Mouse (Mus musculus) heart, adult 2 months (tissue): ENCODE measurements around the gene Polr2e. TPM values are rescaled to one million over a fixed set of nuclear protein-coding genes. Genes with fewer than 3 reads are reported as not detected.
A peak's percentile ranks its signal among the peaks of the same experiment; 100 is the strongest.

Experiments used
- DNase-seq, 2 experiments: peaks; one replicate each; pipeline ENCODE4 v3.0.0; 2021
- H3K27ac ChIP-seq: fragments of 200-600 bp; 2 replicates; pipeline ENCODE4 v1.8.1; 2022
- H3K27me3 ChIP-seq: fragments of 200-500 bp; 2 replicates; pipeline ENCODE4 v1.6.1; 2012; ENCODE audit warnings: mild to moderate bottlenecking, low read length, inconsistent platforms, mixed read lengths; ENCODE audit not compliant: control insufficient read depth, insufficient read depth
- H3K36me3 ChIP-seq: fragments of 200-500 bp; 2 replicates; pipeline ENCODE4 v1.6.1; 2012; ENCODE audit warnings: low read length, inconsistent platforms; ENCODE audit not compliant: control insufficient read depth, insufficient read depth
- H3K4me1 ChIP-seq: fragments of 200-500 bp; 2 replicates; pipeline ENCODE4 v1.6.1; 2011; ENCODE audit warnings: low read length; ENCODE audit not compliant: control insufficient read depth, insufficient read depth
- H3K4me3 ChIP-seq: fragments of 200-600 bp; 2 replicates; pipeline ENCODE4 v1.8.1; 2022
- H3K79me2 ChIP-seq: fragments of 200-500 bp; replicated peaks from 2 replicates; pipeline ENCODE4 v1.6.1; 2012; ENCODE audit warnings: mild to moderate bottlenecking, inconsistent platforms, low read length, moderate library complexity, mixed read lengths; ENCODE audit not compliant: control insufficient read depth, insufficient read depth
- H3K9ac ChIP-seq: fragments of 200-500 bp; 2 replicates; pipeline ENCODE4 v1.6.1; 2012; ENCODE audit warnings: low read depth, mild to moderate bottlenecking, control low read depth, inconsistent platforms, low read length, mixed read lengths
- CTCF ChIP-seq: fragments of 200-600 bp; IDR thresholded peaks from 2 replicates; pipeline ENCODE4 v1.8.1; 2022; ENCODE audit warnings: antibody characterized with exemption, mild to moderate bottlenecking, moderate library complexity
- EP300 ChIP-seq: fragments of 200-500 bp; IDR thresholded peaks from 2 replicates; pipeline ENCODE4 v1.6.1; 2011; ENCODE audit warnings: low read depth, low read length, control low read depth; ENCODE audit not compliant: insufficient read depth
- POLR2A ChIP-seq: fragments of 200-500 bp; IDR thresholded peaks from 2 replicates; pipeline ENCODE4 v1.6.1; 2011; ENCODE audit warnings: mild to moderate bottlenecking, low read depth, low read length, control low read depth; ENCODE audit not compliant: insufficient read depth
- whole genome bisulfite sequencing: fragments of 180-500 bp; shearing (Covaris S2); methylation state at CpG from one replicate; pipeline ENCODE4 v1.1.7; 2018; 5-methylcytosine and 5-hydroxymethylcytosine counted together
- intact Hi-C: fragments of 180-260 bp; cut with DNase I; formaldehyde crosslinking; loops from one replicate; pipeline ENCODE4 v1.15.1; 2025
- polyA plus RNA-seq: library from polyadenylated mRNA; depleted of rRNA; stranded (reverse); fragments of >200 nt; gene quantifications from 2 replicates; pipeline ENCODE4 v1.2.3, GENCODE M21; 2012
- total RNA-seq, 2 experiments: library from RNA; stranded (reverse); gene quantifications; 2 replicates each; pipeline ENCODE4 v1.2.3; 2021

The Polr2e gene
- total and polyA plus RNA-seq, 3 experiments, result 78.3 to 194 (median 89.8) TPM

GRCm38 (mm10) chr10:80052374-80052764 is 12.8 kb upstream of the Polr2e start:
- DNase-seq, result no peak
- Histone ChIP-seq H3K4me1 (peaks cover 13% of the 10 kb centered on the region), H3K4me3 (no peak overlapping the region), H3K9ac (peak overlapping the region; percentile 3; the same call in 1 of the 2 replicates), H3K27ac (peak overlapping the region; percentile 100), H3K79me2 (no peaks in the 10 kb centered on the region), H3K36me3 (peaks cover 4% of the 10 kb centered on the region; the same call in 1 of the 2 replicates), H3K27me3 (no peaks in the 10 kb centered on the region)
- WGBS, result 85% methylated on average over 5 of the region's 5 CpGs
- TF ChIP-seq EP300, result no peak
- no peak for TF ChIP-seq POLR2A
- no peak for TF ChIP-seq CTCF
- intact Hi-C loops, result loop anchor here (2.0 to 5.0 kb wide), 2 partner anchors 14 to 65 kb away; partner anchors contain the start of genes Cnn2 and Polr2e

GRCm38 (mm10) chr10:80051618-80052373 is 12.2 kb upstream of the Polr2e start:
- Histone ChIP-seq H3K4me3 (no peak overlapping the region), H3K9ac (peak overlapping the region; percentile 14; the same call in 1 of the 2 replicates), H3K36me3 (peaks cover 4% of the 10 kb centered on the region; the same call in 1 of the 2 replicates), H3K4me1 (peaks cover 13% of the 10 kb centered on the region), H3K79me2 (no peaks in the 10 kb centered on the region), H3K27me3 (no peaks in the 10 kb centered on the region), H3K27ac (peak overlapping the region; percentile 100)
- 29% methylated on average over 14 of the region's 14 CpGs for WGBS
- intact Hi-C loops, result loop anchor here (2.0 to 5.0 kb wide), 2 partner anchors 13 to 64 kb away; partner anchors contain the start of genes Cnn2 and Polr2e
- DNase-seq, result peak; percentile 68 to 73
- TF ChIP-seq CTCF, result no peak
- peak; percentile 60; the same call in 1 of the 2 replicates for TF ChIP-seq EP300
- peak; percentile 38 for TF ChIP-seq POLR2A

- peak overlapping the region; percentile 100 for H3K27ac ChIP-seq
- intact Hi-C loops, result loop anchor here (5.0 kb wide), 1 partner anchor 64 kb away; the partner anchor contains the start of gene Cnn2
- H3K9ac ChIP-seq, result 0 out of 2 replicates have a peak overlapping the region, but pooled peaks have one; percentile 12
- peaks cover 4% of the 10 kb centered on the region; the same call in 1 of the 2 replicates for H3K36me3 ChIP-seq
- peaks cover 13% of the 10 kb centered on the region for H3K4me1 ChIP-seq
- DNase-seq, result no peak
- H3K27me3 ChIP-seq, result no peaks in the 10 kb centered on the region
- no peak overlapping the region for H3K4me3 ChIP-seq
- H3K79me2 ChIP-seq, result no peaks in the 10 kb centered on the region
- TF ChIP-seq EP300, result no peak
- TF ChIP-seq CTCF, result no peak
- no peak for TF ChIP-seq POLR2A
- 54% methylated on average over 15 of the region's 15 CpGs for WGBS
Measured at GRCm38 (mm10) chr10:80050885-80051617, 11.5 kb upstream of the Polr2e start.

- no peak overlapping the region for H3K9ac ChIP-seq
- intact Hi-C loops, result loop anchor here (5.0 kb wide), 1 partner anchor 63 kb away; the partner anchor contains the start of gene Cnn2
- TF ChIP-seq POLR2A, result no peak
Measured at GRCm38 (mm10) chr10:80050244-80050643, 10.6 kb upstream of the Polr2e start.

GRCm38 (mm10) chr10:80048834-80049233 is 9.2 kb upstream of the Polr2e start:
- no peak overlapping the region for H3K4me3 ChIP-seq
- H3K79me2 ChIP-seq, result no peaks in the 10 kb centered on the region
- no peak for DNase-seq
- TF ChIP-seq EP300 (no peak), POLR2A (no peak), CTCF (no peak)
- intact Hi-C loops, result no loop called here
- H3K9ac ChIP-seq, result no peak overlapping the region
- H3K27ac ChIP-seq, result no peak overlapping the region
- no peaks in the 10 kb centered on the region for H3K36me3 ChIP-seq
- no peaks in the 10 kb centered on the region for H3K27me3 ChIP-seq
- WGBS, result 88% methylated on average over 3 of the region's 3 CpGs
- H3K4me1 ChIP-seq, result peaks cover 8% of the 10 kb centered on the region

More at GRCm38 (mm10) chr10:80050244-80050643, 10.6 kb upstream of the Polr2e start:
- DNase-seq, result no peak
- Histone ChIP-seq H3K36me3 (peaks cover 2% of the 10 kb centered on the region; the same call in 1 of the 2 replicates), H3K4me3 (no peak overlapping the region), H3K4me1 (peaks cover 10% of the 10 kb centered on the region), H3K79me2 (no peaks in the 10 kb centered on the region), H3K27me3 (no peaks in the 10 kb centered on the region), H3K27ac (peak overlapping the region; percentile 23; the same call in 1 of the 2 replicates)
- 41% methylated on average over 6 of the region's 6 CpGs for WGBS
